Mouse (Mus musculus) liver, embryonic 14.5 days (tissue): ENCODE results near the gene Cpa5. TPM values are rescaled to one million over a fixed set of nuclear protein-coding genes. Genes with fewer than 3 reads are reported as not detected.

Source experiments
- ATAC-seq: fragments of 200-750 bp; cut with Nextera tagmentation; 2 replicates; pipeline ENCODE4 v1.8.0; 2017; ENCODE audit warnings: moderate number of reproducible peaks, mild to moderate bottlenecking, moderate library complexity; ENCODE audit not compliant: insufficient read depth
- DNase-seq, 3 experiments: peaks; one replicate each; pipeline ENCODE4 v3.0.0-alpha.2; 2012 to 2013; ENCODE audit warnings: low read depth in 3 of 3, low spot score in 3 of 3
- H3K27ac ChIP-seq: fragments of 300-500 bp; sonication (generic); 2 replicates; pipeline ENCODE4 v1.5.1; 2014; ENCODE audit warnings: moderate library complexity, mild to moderate bottlenecking, control low read depth, inconsistent platforms
- H3K27me3 ChIP-seq: fragments of 300-500 bp; sonication (generic); 2 replicates; pipeline ENCODE4 v1.6.1; 2014; ENCODE audit warnings: mild to moderate bottlenecking, low read length, moderate library complexity; ENCODE audit not compliant: control insufficient read depth, insufficient read depth
- H3K36me3 ChIP-seq: fragments of 300-500 bp; sonication (generic); replicated peaks from 2 replicates; pipeline ENCODE4 v1.6.1; 2014; ENCODE audit warnings: low read depth; ENCODE audit not compliant: control insufficient read depth, insufficient read depth
- H3K4me1 ChIP-seq, 2 experiments: fragments of 200-500 bp in 1 of 2; fragments of 300-500 bp in 1 of 2; sonication (generic) in 1 of 2; replicated peaks; 2 replicates each; pipeline ENCODE4 v1.6.1; 2012 to 2014; ENCODE audit warnings: antibody characterized with exemption in 1 of 2, inconsistent platforms in 1 of 2, low read length in 1 of 2; ENCODE audit not compliant: control insufficient read depth in 2 of 2, insufficient read depth in 2 of 2
- H3K4me2 ChIP-seq: fragments of 300-500 bp; sonication (generic); 2 replicates; pipeline ENCODE4 v1.6.1; 2014; ENCODE audit warnings: low read depth, mild to moderate bottlenecking, control low read depth, moderate library complexity
- H3K4me3 ChIP-seq, 2 experiments: fragments of 200-500 bp in 1 of 2; fragments of 300-500 bp in 1 of 2; sonication (generic) in 1 of 2; 2 replicates each; pipeline ENCODE4 v1.5.1; 2012 to 2014; ENCODE audit warnings: low read depth in 2 of 2, low read length in 2 of 2, mild to moderate bottlenecking in 2 of 2, control low read depth in 1 of 2, inconsistent platforms in 1 of 2, moderate library complexity in 1 of 2; ENCODE audit not compliant: insufficient read depth in 1 of 2
- H3K9ac ChIP-seq: fragments of 300-500 bp; sonication (generic); replicated peaks from 2 replicates; pipeline ENCODE4 v1.6.1; 2014; ENCODE audit warnings: mild to moderate bottlenecking, control low read depth, moderate library complexity
- H3K9me3 ChIP-seq: fragments of 300-500 bp; sonication (generic); 2 replicates; pipeline ENCODE4 v1.6.1; 2016; ENCODE audit warnings: low read length, mixed read lengths; ENCODE audit not compliant: control insufficient read depth
- CTCF ChIP-seq: IDR thresholded peaks from 2 replicates; pipeline ENCODE4 v1.5.1; 2016; ENCODE audit warnings: antibody characterized with exemption, low read depth, control low read depth
- EP300 ChIP-seq: IDR thresholded peaks from 2 replicates; pipeline ENCODE4 v1.6.1; 2016; ENCODE audit warnings: antibody characterized with exemption, low read depth
- WGBS: fragments of 180-500 bp; shearing (Covaris S2); extraction: QIAGEN DNeasy Blood & Tissue Kit; methylation state at CpG from one replicate; pipeline ENCODE4 v1.1.7; 2014; ENCODE audit not compliant: insufficient replicate concordance; 5-methylcytosine and 5-hydroxymethylcytosine counted together
- polyA plus RNA-seq, 2 experiments: library from polyadenylated mRNA; depleted of rRNA in 1 of 2; stranded (reverse) in 1 of 2; unstranded in 1 of 2; fragments of >200 nt; fragmentation: Nextera tagmentation in 1 of 2; extraction: Ambion mirVana in 1 of 2; gene quantifications; 2 replicates each; pipeline versions ENCODE4 v1.2.1 to v1.2.3; 2012 to 2014

Cpa5 gene
- polyA plus RNA-seq, 2 experiments: 0.02 TPM; not detected in 1

- no peak overlapping the region for H3K27ac ChIP-seq
- H3K4me3 ChIP-seq: no peak overlapping the region
- no peaks in the 10 kb centered on the region; a peak in 1 of 4 replicates for H3K4me1 ChIP-seq
- DNase-seq: no peak
- H3K9me3 ChIP-seq: no peaks in the 10 kb centered on the region
- no peak overlapping the region for H3K9ac ChIP-seq
- 72% methylated on average over 11 of the region's 11 CpGs for WGBS
- no peak for TF ChIP-seq CTCF
- TF ChIP-seq EP300: no peak
- H3K4me2 ChIP-seq: no peak overlapping the region
- no peak for ATAC-seq
- no peaks in the 10 kb centered on the region for H3K27me3 ChIP-seq
- no peaks in the 10 kb centered on the region for H3K36me3 ChIP-seq
Measured at GRCm38 (mm10) chr6:30649651-30650296, 39.0 kb downstream of the Cpa5 start.

- H3K36me3 ChIP-seq: no peaks in the 10 kb centered on the region
- no peak overlapping the region for H3K4me2 ChIP-seq
- WGBS: 37% methylated on average over 9 of the region's 9 CpGs
- H3K9me3 ChIP-seq: no peaks in the 10 kb centered on the region
- DNase-seq: no peak
- TF ChIP-seq EP300 (no peak), CTCF (no peak)
- ATAC-seq: no peak
- H3K9ac ChIP-seq: no peak overlapping the region
- H3K27ac ChIP-seq: no peak overlapping the region
- no peak overlapping the region for H3K4me3 ChIP-seq
- no peaks in the 10 kb centered on the region; a peak in 1 of 4 replicates for H3K4me1 ChIP-seq
- H3K27me3 ChIP-seq: no peaks in the 10 kb centered on the region
Measured at GRCm38 (mm10) chr6:30652425-30653188, 41.8 kb downstream of the Cpa5 start.

- H3K4me2 ChIP-seq: no peak overlapping the region
- H3K9me3 ChIP-seq: no peaks in the 10 kb centered on the region
- no peaks in the 10 kb centered on the region for H3K36me3 ChIP-seq
- ATAC-seq (no peak), DNase-seq (no peak)
- no peaks in the 10 kb centered on the region for H3K27me3 ChIP-seq
- H3K27ac ChIP-seq: no peak overlapping the region
- no peak overlapping the region for H3K4me3 ChIP-seq
- H3K9ac ChIP-seq: no peak overlapping the region
- H3K4me1 ChIP-seq: peaks cover 0 to 2% of the 10 kb centered on the region in 2 experiments; a peak in 2 of 4 replicates
- WGBS: 72% methylated on average over 6 of the region's 6 CpGs
- no peak for TF ChIP-seq CTCF
- no peak for TF ChIP-seq EP300
Measured at GRCm38 (mm10) chr6:30653518-30653917, 42.7 kb downstream of the Cpa5 start.

- no peak for TF ChIP-seq EP300
- TF ChIP-seq CTCF: no peak
- H3K9me3 ChIP-seq: no peaks in the 10 kb centered on the region
- DNase-seq (no peak), ATAC-seq (no peak)
- H3K27ac ChIP-seq: no peak overlapping the region
- WGBS: 65% methylated on average over 6 of the region's 6 CpGs
- peaks cover 0 to 6% of the 10 kb centered on the region in 2 experiments; a peak in 2 of 4 replicates for H3K4me1 ChIP-seq
- H3K9ac ChIP-seq: no peak overlapping the region
- no peak overlapping the region for H3K4me3 ChIP-seq
- no peaks in the 10 kb centered on the region for H3K27me3 ChIP-seq
- H3K36me3 ChIP-seq: no peaks in the 10 kb centered on the region
- H3K4me2 ChIP-seq: no peak overlapping the region
Measured at GRCm38 (mm10) chr6:30654402-30654859, 43.6 kb downstream of the Cpa5 start.

- DNase-seq: no peak
- Histone ChIP-seq H3K4me2 (no peak overlapping the region), H3K9ac (no peak overlapping the region), H3K27ac (no peak overlapping the region), H3K4me3 (no peak overlapping the region), H3K27me3 (no peaks in the 10 kb centered on the region), H3K9me3 (no peaks in the 10 kb centered on the region), H3K4me1 (peaks cover 0 to 6% of the 10 kb centered on the region in 2 experiments; a peak in 2 of 4 replicates), H3K36me3 (no peaks in the 10 kb centered on the region)
- WGBS: 69% methylated on average over 3 of the region's 3 CpGs
- ATAC-seq: no peak
- TF ChIP-seq CTCF (no peak), EP300 (no peak)
Measured at GRCm38 (mm10) chr6:30654932-30655331, 44.1 kb downstream of the Cpa5 start.
